Mouse (Mus musculus): ENCODE data around the gene Por. TPM values are rescaled to one million over a fixed set of nuclear protein-coding genes. Genes with fewer than 3 reads are reported as not detected.

The Por gene
- total RNA-seq, 2 experiments from 2014 or later: 69.8 to 76.4 TPM

GRCm38 (mm10) chr5:135724536-135725322 is 54.9 kb downstream of the Por start:
- intact Hi-C loops (cut with DNase I): loop anchor here (5.0 kb wide), 1 partner anchor 37 kb away; no protein-coding TSS in a partner anchor

GRCm38 (mm10) chr5:135725391-135725841 is 55.6 kb downstream of the Por start:
- DNase-seq: peak in 1 of 2 experiments; percentile 44
- intact Hi-C loops (cut with DNase I): loop anchor here (5.0 kb wide), 1 partner anchor 38 kb away; no protein-coding TSS in a partner anchor

More at GRCm38 (mm10) chr5:135724536-135725322, 54.9 kb downstream of the Por start:
- DNase-seq: no peak

- intact Hi-C loops (cut with DNase I): loop anchor here (5.0 kb wide), 1 partner anchor 39 kb away; no protein-coding TSS in a partner anchor
- no peak for DNase-seq
Measured at GRCm38 (mm10) chr5:135725991-135726390, 56.2 kb downstream of the Por start.

- intact Hi-C loops (cut with DNase I): loop anchor here (5.0 kb wide), 1 partner anchor 39 kb away; no protein-coding TSS in a partner anchor
Measured at GRCm38 (mm10) chr5:135726641-135727346, 57.0 kb downstream of the Por start.

GRCm38 (mm10) chr5:135727871-135728270 is 58.0 kb downstream of the Por start:
- no peak for DNase-seq
- intact Hi-C loops (cut with DNase I): loop anchor here (5.0 kb wide), 1 partner anchor 41 kb away; no protein-coding TSS in a partner anchor

More at GRCm38 (mm10) chr5:135726641-135727346, 57.0 kb downstream of the Por start:
- peak; percentile 56 to 68 for DNase-seq

- intact Hi-C loops (cut with DNase I): loop anchor here (5.0 kb wide), 1 partner anchor 41 kb away; no protein-coding TSS in a partner anchor
- DNase-seq: no peak
Measured at GRCm38 (mm10) chr5:135728361-135728760, 58.5 kb downstream of the Por start.

- intact Hi-C loops (cut with DNase I): loop anchor here (5.0 kb wide), 1 partner anchor 42 kb away; no protein-coding TSS in a partner anchor
- no peak for DNase-seq
Measured at GRCm38 (mm10) chr5:135729351-135729750, 59.5 kb downstream of the Por start.

- intact Hi-C loops (cut with DNase I): no loop called here
- DNase-seq: no peak
Measured at GRCm38 (mm10) chr5:135730278-135730677, 60.4 kb downstream of the Por start.

- no peak for DNase-seq
- intact Hi-C loops (cut with DNase I): no loop called here
Measured at GRCm38 (mm10) chr5:135730916-135731315, 61.1 kb downstream of the Por start.

GRCm38 (mm10) chr5:135731322-135731721 is 61.5 kb downstream of the Por start:
- intact Hi-C loops (cut with DNase I): no loop called here
- DNase-seq: no peak

- DNase-seq: no peak
- intact Hi-C loops (cut with DNase I): no loop called here
Measured at GRCm38 (mm10) chr5:135733071-135733470, 63.2 kb downstream of the Por start.

GRCm38 (mm10) chr5:135734057-135734680 is 64.3 kb downstream of the Por start:
- DNase-seq: no peak
- intact Hi-C loops (cut with DNase I): no loop called here

- DNase-seq: no peak
- intact Hi-C loops (cut with DNase I): no loop called here
Measured at GRCm38 (mm10) chr5:135735741-135736140, 65.9 kb downstream of the Por start.

- DNase-seq: no peak
- intact Hi-C loops (cut with DNase I): no loop called here
Measured at GRCm38 (mm10) chr5:135736544-135736943, 66.7 kb downstream of the Por start.

GRCm38 (mm10) chr5:135737154-135737553 is 67.3 kb downstream of the Por start:
- DNase-seq: no peak
- intact Hi-C loops (cut with DNase I): no loop called here

- DNase-seq: no peak
- intact Hi-C loops (cut with DNase I): no loop called here
Measured at GRCm38 (mm10) chr5:135738266-135738665, 68.4 kb downstream of the Por start.

- intact Hi-C loops (cut with DNase I): loop anchor here (2.0 kb wide), 1 partner anchor 53 kb away; no protein-coding TSS in a partner anchor
Measured at GRCm38 (mm10) chr5:135742156-135742555, 72.3 kb downstream of the Por start.

GRCm38 (mm10) chr5:135742941-135743740 is 73.3 kb downstream of the Por start:
- intact Hi-C loops (cut with DNase I): loop anchor here (2.0 kb wide), 1 partner anchor 54 kb away; no protein-coding TSS in a partner anchor
- no peak for DNase-seq

More at GRCm38 (mm10) chr5:135742156-135742555, 72.3 kb downstream of the Por start:
- no peak for DNase-seq

Measured in heart, postnatal 36 days (tissue).